Mouse (Mus musculus) midbrain, postnatal 0 days (tissue): ENCODE measurements around the gene Npas3. TPM values are rescaled to one million over a fixed set of nuclear protein-coding genes. Genes with fewer than 3 reads are reported as not detected.

Experiments used
- ATAC-seq: fragments of 200-750 bp; cut with Nextera tagmentation; 2 replicates; pipeline ENCODE4 v1.8.0; 2017; ENCODE audit warnings: moderate number of reproducible peaks, mild to moderate bottlenecking, moderate TSS enrichment, moderate library complexity; ENCODE audit not compliant: low FRiP score
- DNase-seq: peaks from one replicate; pipeline ENCODE4 v3.0.0-alpha.2; 2015; ENCODE audit warnings: low spot score
- H3K27ac ChIP-seq: fragments of 300-500 bp; sonication (generic); 2 replicates; pipeline ENCODE4 v1.5.1; 2014; ENCODE audit warnings: low read depth, mild to moderate bottlenecking, low read length, mixed read lengths
- H3K27me3 ChIP-seq: fragments of 300-500 bp; sonication (generic); 2 replicates; pipeline ENCODE4 v1.6.1; 2014; ENCODE audit warnings: low read length, control low read depth, mixed read lengths; ENCODE audit not compliant: insufficient read depth
- H3K36me3 ChIP-seq: fragments of 300-500 bp; sonication (generic); 2 replicates; pipeline ENCODE4 v1.6.1; 2014; ENCODE audit warnings: low read length, control low read depth, mixed read lengths; ENCODE audit not compliant: insufficient read depth
- H3K4me1 ChIP-seq: fragments of 300-500 bp; sonication (generic); 2 replicates; pipeline ENCODE4 v1.6.1; 2014; ENCODE audit warnings: mild to moderate bottlenecking, control low read depth, antibody characterized with exemption, low read length, mixed read lengths; ENCODE audit not compliant: insufficient read depth
- H3K4me2 ChIP-seq: fragments of 300-500 bp; sonication (generic); 2 replicates; pipeline ENCODE4 v1.6.1; 2014; ENCODE audit warnings: low read depth, mild to moderate bottlenecking, low read length, mixed read lengths; ENCODE audit not compliant: poor library complexity, severe bottlenecking
- H3K4me3 ChIP-seq: fragments of 300-500 bp; sonication (generic); 2 replicates; pipeline ENCODE4 v1.5.1; 2014; ENCODE audit warnings: low read depth, mild to moderate bottlenecking, low read length, moderate library complexity
- H3K9ac ChIP-seq: fragments of 300-500 bp; sonication (generic); replicated peaks from 2 replicates; pipeline ENCODE4 v1.6.1; 2014; ENCODE audit warnings: mild to moderate bottlenecking, low read length, moderate library complexity, mixed read lengths; ENCODE audit not compliant: poor library complexity, severe bottlenecking
- H3K9me3 ChIP-seq: fragments of 300-500 bp; sonication (generic); 2 replicates; pipeline ENCODE4 v1.6.1; 2016; ENCODE audit warnings: low read length, control low read depth
- CTCF ChIP-seq: IDR thresholded peaks from 2 replicates; pipeline ENCODE4 v1.5.1; 2016; ENCODE audit warnings: antibody characterized with exemption, mild to moderate bottlenecking
- WGBS: fragments of 180-500 bp; shearing (Covaris S2); extraction: QIAGEN DNeasy Blood & Tissue Kit; methylation state at CpG from one replicate; pipeline ENCODE4 v1.1.7; 2014; 5-methylcytosine and 5-hydroxymethylcytosine counted together
- polyA plus RNA-seq: library from polyadenylated mRNA; unstranded; fragments of >200 nt; fragmentation: Nextera tagmentation; extraction: Ambion mirVana; gene quantifications from 2 replicates; pipeline ENCODE4 v1.2.1, GENCODE M21; 2015
- total RNA-seq: library from RNA; depleted of rRNA; stranded (reverse); fragments of >200 nt; gene quantifications from 2 replicates; pipeline ENCODE4 v1.2.3, GENCODE M21; 2014

Npas3 gene
- total and polyA plus RNA-seq, 2 experiments from 2014 or later, result 34.2 to 53.8 TPM

DNA sequence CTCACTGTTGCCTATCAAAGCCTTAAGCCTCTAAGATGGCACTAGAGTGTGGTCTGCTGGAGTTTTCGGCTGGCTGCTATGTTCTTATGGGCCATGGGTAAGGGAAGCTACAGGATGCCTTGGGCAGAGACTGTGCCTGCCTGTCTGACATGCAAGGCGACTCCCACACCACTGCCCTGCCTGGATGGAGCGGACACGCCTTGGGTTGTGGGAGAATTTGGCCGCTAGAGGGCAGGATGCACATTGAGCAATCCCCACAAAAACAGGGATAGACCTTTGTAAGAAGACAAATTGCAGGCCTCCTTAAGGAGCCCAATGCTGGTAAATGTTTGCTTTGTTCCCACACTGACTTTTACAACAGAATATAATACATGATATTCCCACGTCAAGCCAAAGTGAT, 850.3 kb downstream of the Npas3 start:
- Histone ChIP-seq H3K4me3 (no peak overlapping the region), H3K27ac (no peak overlapping the region), H3K27me3 (no peaks in the 10 kb centered on the region; the same call in 1 of the 2 replicates), H3K9ac (no peak overlapping the region), H3K4me1 (no peaks in the 10 kb centered on the region), H3K4me2 (no peak overlapping the region), H3K36me3 (no peaks in the 10 kb centered on the region), H3K9me3 (no peaks in the 10 kb centered on the region)
- peak; percentile 67 for DNase-seq
- peak; percentile 76 for TF ChIP-seq CTCF
- no peak for ATAC-seq
- 21% methylated on average over 6 of the region's 6 CpGs for WGBS

DNA sequence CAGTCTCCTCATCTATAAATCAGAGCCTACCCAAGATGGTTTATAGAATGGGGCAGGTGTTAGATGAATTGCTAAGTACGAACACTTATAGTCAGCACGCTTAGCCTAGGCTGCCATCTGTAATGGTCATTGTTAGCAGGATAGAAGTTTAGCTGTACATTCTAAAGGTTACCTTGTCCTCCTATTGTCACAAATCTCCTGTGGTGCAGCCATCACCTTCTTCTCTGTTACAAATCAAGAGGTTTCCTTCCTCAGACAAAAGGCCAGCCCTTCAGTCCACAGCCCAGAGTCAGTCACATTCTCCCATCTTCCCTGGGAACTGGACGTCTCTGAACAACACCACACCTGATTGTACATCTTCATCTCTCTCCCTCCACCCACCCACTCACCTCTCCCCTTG, 851.0 kb downstream of the Npas3 start:
- no peak for TF ChIP-seq CTCF
- Histone ChIP-seq H3K4me2 (no peak overlapping the region), H3K9me3 (no peaks in the 10 kb centered on the region), H3K9ac (no peak overlapping the region), H3K27ac (no peak overlapping the region), H3K36me3 (no peaks in the 10 kb centered on the region), H3K4me1 (no peaks in the 10 kb centered on the region), H3K27me3 (no peaks in the 10 kb centered on the region; the same call in 1 of the 2 replicates), H3K4me3 (no peak overlapping the region)
- 94% methylated on average over 3 of the region's 3 CpGs for WGBS
- DNase-seq, result no peak
- ATAC-seq, result no peak

- Histone ChIP-seq H3K4me1 (no peaks in the 10 kb centered on the region), H3K9ac (no peak overlapping the region), H3K9me3 (no peaks in the 10 kb centered on the region), H3K36me3 (no peaks in the 10 kb centered on the region), H3K27ac (no peak overlapping the region), H3K4me2 (no peak overlapping the region), H3K4me3 (no peak overlapping the region), H3K27me3 (no peaks in the 10 kb centered on the region)
- ATAC-seq (no peak), DNase-seq (no peak)
- TF ChIP-seq CTCF, result no peak
- WGBS, result 81% methylated on average over 4 of the region's 5 CpGs
Observed at GRCm38 (mm10) chr12:54101307-54101870, 852.9 kb downstream of the Npas3 start.

GRCm38 (mm10) chr12:54102500-54102899, 854.0 kb downstream of the Npas3 start:
- DNase-seq, result no peak
- 72% methylated on average over 6 of the region's 6 CpGs for WGBS

DNA sequence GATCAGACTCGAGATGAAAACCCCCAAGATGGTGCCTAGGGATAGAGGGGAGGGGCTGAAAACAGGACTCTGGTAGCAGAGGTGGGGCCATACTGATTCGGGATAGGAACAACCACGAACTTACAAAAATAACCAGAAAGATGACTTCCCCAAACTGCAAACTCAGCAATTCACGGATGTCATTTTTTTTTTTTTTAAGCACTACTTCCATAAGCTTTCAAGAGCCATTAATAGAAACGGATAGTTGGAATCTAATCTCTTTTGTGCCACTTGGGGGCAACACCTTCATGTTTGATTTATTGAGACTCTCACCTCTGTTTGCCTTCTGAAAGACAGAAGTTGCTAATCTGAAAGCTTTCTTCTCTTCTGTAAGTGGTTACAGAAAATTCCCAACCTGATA, 857.1 kb downstream of the Npas3 start:
- H3K9ac ChIP-seq, result no peak overlapping the region
- H3K4me2 ChIP-seq, result no peak overlapping the region
- H3K9me3 ChIP-seq, result no peaks in the 10 kb centered on the region
- TF ChIP-seq CTCF, result peak; percentile 69
- H3K36me3 ChIP-seq, result peaks cover 5% of the 10 kb centered on the region; the same call in 1 of the 2 replicates
- no peaks in the 10 kb centered on the region for H3K27me3 ChIP-seq
- 48% methylated on average over 5 of the region's 5 CpGs for WGBS
- DNase-seq (peak; percentile 74), ATAC-seq (no peak)
- H3K4me3 ChIP-seq, result no peak overlapping the region
- no peak overlapping the region for H3K27ac ChIP-seq
- H3K4me1 ChIP-seq, result no peaks in the 10 kb centered on the region

More at GRCm38 (mm10) chr12:54102500-54102899, 854.0 kb downstream of the Npas3 start:
- H3K9ac ChIP-seq, result no peak overlapping the region
- no peak for ATAC-seq
- no peaks in the 10 kb centered on the region for H3K9me3 ChIP-seq
- no peaks in the 10 kb centered on the region for H3K36me3 ChIP-seq
- H3K4me2 ChIP-seq, result no peak overlapping the region
- TF ChIP-seq CTCF, result no peak
- H3K27me3 ChIP-seq, result no peaks in the 10 kb centered on the region
- no peak overlapping the region for H3K4me3 ChIP-seq
- H3K4me1 ChIP-seq, result no peaks in the 10 kb centered on the region
- H3K27ac ChIP-seq, result no peak overlapping the region

GRCm38 (mm10) chr12:54105946-54106345, 857.5 kb downstream of the Npas3 start:
- Histone ChIP-seq H3K4me2 (no peak overlapping the region), H3K4me1 (no peaks in the 10 kb centered on the region), H3K27ac (no peak overlapping the region), H3K36me3 (peaks cover 8% of the 10 kb centered on the region; the same call in 1 of the 2 replicates), H3K9ac (no peak overlapping the region), H3K27me3 (no peaks in the 10 kb centered on the region), H3K9me3 (no peaks in the 10 kb centered on the region), H3K4me3 (no peak overlapping the region)
- DNase-seq (no peak), ATAC-seq (no peak)
- TF ChIP-seq CTCF, result no peak
- 89% methylated on average over 3 of the region's 3 CpGs for WGBS
